In genomic region chr8:84501671-84502308, GRCm38 (mm10) we compare ENCODE assay signal across 10 mouse cellular contexts.
A peak's percentile ranks its signal among the peaks of the same experiment; 100 is the strongest.
DNase-seq lines count a peak whose midpoint lies in the region; ATAC-seq lines count a peak whose summit lies in the region.
"Had no signal": no experiment of that assay in that cellular context is flagged by ENCODE, and none has a peak within 500 bp of the region (broad histone marks: within the 10 kb centered on the region; RNA-seq: fewer than 3 reads in every experiment).

No protein-coding gene starts in this region.

- no peaks in the 10 kb centered on the region for H3K36me3 ChIP-seq in forebrain, embryonic 10.5 days (replicated peaks)
- H3K36me3 ChIP-seq in forebrain, embryonic 15.5 days: no peaks in the 10 kb centered on the region
- no peaks in the 10 kb centered on the region for H3K36me3 ChIP-seq in midbrain, embryonic 12.5 days
- no peaks in the 10 kb centered on the region for H3K36me3 ChIP-seq in midbrain, embryonic 13.5 days
- H3K36me3 ChIP-seq: heart, embryonic 13.5 days; lung, embryonic 15.5 days had no signal

- H3K27me3 ChIP-seq in forebrain, embryonic 10.5 days (ENCODE audit: poor library complexity, severe bottlenecking): no peaks in the 10 kb centered on the region
- H3K27me3 ChIP-seq in forebrain, embryonic 15.5 days: no peaks in the 10 kb centered on the region
- H3K27me3 ChIP-seq in midbrain, embryonic 12.5 days: no peaks in the 10 kb centered on the region
- no peaks in the 10 kb centered on the region for H3K27me3 ChIP-seq in midbrain, embryonic 13.5 days
- H3K27me3 ChIP-seq: heart, embryonic 13.5 days; lung, embryonic 15.5 days had no signal

- no peak overlapping the region for H3K4me3 ChIP-seq in forebrain, embryonic 10.5 days
- no peak overlapping the region for H3K4me3 ChIP-seq in forebrain, embryonic 15.5 days
- no peak overlapping the region for H3K4me3 ChIP-seq in midbrain, embryonic 12.5 days
- no peak overlapping the region for H3K4me3 ChIP-seq in midbrain, embryonic 13.5 days (replicated peaks)
- H3K4me3 ChIP-seq: heart, embryonic 13.5 days; lung, embryonic 15.5 days had no signal

- DNase-seq in forebrain, embryonic 10.5 days (ENCODE audit: extremely low spot score, low spot score): no peak
- peak; percentile 20 for DNase-seq in fibroblast of lung, adult 2 months (ENCODE audit: low read depth)
- peak; percentile 33 to 38 for DNase-seq in kidney, postnatal 36 days
- DNase-seq in frontal cortex, postnatal 36 days (ENCODE audit: low spot score in 2 of 2): no peak
- DNase-seq in spleen, postnatal 4 days (ENCODE audit: low spot score in 2 of 2): no peak

- peaks cover 8% of the 10 kb centered on the region; the same call in 1 of the 2 replicates for H3K4me1 ChIP-seq in forebrain, embryonic 10.5 days
- no peaks in the 10 kb centered on the region for H3K4me1 ChIP-seq in forebrain, embryonic 15.5 days
- no peaks in the 10 kb centered on the region for H3K4me1 ChIP-seq in midbrain, embryonic 12.5 days
- peaks cover 14% of the 10 kb centered on the region; the same call in 1 of the 2 replicates for H3K4me1 ChIP-seq in midbrain, embryonic 13.5 days (replicated peaks)
- H3K4me1 ChIP-seq: lung, embryonic 15.5 days had no signal

- no peaks in the 10 kb centered on the region for H3K9me3 ChIP-seq in forebrain, embryonic 10.5 days
- H3K9me3 ChIP-seq in forebrain, embryonic 15.5 days: no peaks in the 10 kb centered on the region
- no peaks in the 10 kb centered on the region for H3K9me3 ChIP-seq in midbrain, embryonic 12.5 days
- H3K9me3 ChIP-seq in midbrain, embryonic 13.5 days: no peaks in the 10 kb centered on the region
- H3K9me3 ChIP-seq: heart, embryonic 13.5 days; lung, embryonic 15.5 days had no signal

- WGBS in forebrain, embryonic 10.5 days: 79% methylated on average over 10 of the region's 10 CpGs
- WGBS in forebrain, embryonic 15.5 days: 73% methylated on average over 10 of the region's 10 CpGs
- WGBS in midbrain, embryonic 12.5 days: 79% methylated on average over 10 of the region's 10 CpGs
- 84% methylated on average over 10 of the region's 10 CpGs for WGBS in midbrain, embryonic 13.5 days

- H3K4me2 ChIP-seq in forebrain, embryonic 15.5 days (replicated peaks): no peak overlapping the region
- H3K4me2 ChIP-seq in midbrain, embryonic 12.5 days (replicated peaks): no peak overlapping the region
- H3K4me2 ChIP-seq in midbrain, embryonic 13.5 days (replicated peaks): no peak overlapping the region
- H3K4me2 ChIP-seq: heart, embryonic 13.5 days; lung, embryonic 15.5 days had no signal

- H3K9ac ChIP-seq in forebrain, embryonic 15.5 days (replicated peaks): no peak overlapping the region
- 0 out of 2 replicates have a peak overlapping the region, but pooled peaks have one; percentile 6 for H3K9ac ChIP-seq in midbrain, embryonic 12.5 days (replicated peaks)
- no peak overlapping the region for H3K9ac ChIP-seq in midbrain, embryonic 13.5 days (replicated peaks)
- H3K9ac ChIP-seq: heart, embryonic 13.5 days; lung, embryonic 15.5 days had no signal

- peak overlapping the region; percentile 21; the same call in 1 of the 2 replicates for H3K27ac ChIP-seq in forebrain, embryonic 10.5 days
- H3K27ac ChIP-seq in forebrain, embryonic 15.5 days (replicated peaks): no peak overlapping the region
- peak overlapping the region; percentile 30; the same call in 1 of the 2 replicates for H3K27ac ChIP-seq in midbrain, embryonic 12.5 days (replicated peaks)
- H3K27ac ChIP-seq in midbrain, embryonic 13.5 days: no peak overlapping the region
- H3K27ac ChIP-seq: heart, embryonic 13.5 days; lung, embryonic 15.5 days had no signal

- ATAC-seq in forebrain, embryonic 15.5 days (replicated peaks): no peak
- no peak for ATAC-seq in midbrain, embryonic 12.5 days (ENCODE audit: low FRiP score, low read depth)
- ATAC-seq in midbrain, embryonic 13.5 days: no peak

Comparison
In these comparisons a context has a peak if more than half of its experiments do, and no peak if none do; other contexts are left out.
1. H3K27ac ChIP-seq: peak in forebrain, embryonic 10.5 days (single experiment) and midbrain, embryonic 12.5 days (single experiment); none in forebrain, embryonic 15.5 days (single experiment) and midbrain, embryonic 13.5 days (single experiment).
2. DNase-seq: peak in fibroblast of lung, adult 2 months (single experiment) and kidney, postnatal 36 days (2 of 2); none in forebrain, embryonic 10.5 days (single experiment), frontal cortex, postnatal 36 days (0 of 2) and spleen, postnatal 4 days (0 of 2).